Mouse (Mus musculus) liver, embryonic 12.5 days (tissue): ENCODE results near the gene Ankrd39. TPM values are rescaled to one million over a fixed set of nuclear protein-coding genes. Genes with fewer than 3 reads are reported as not detected.

Experiments
- ATAC-seq: fragments of 200-750 bp; cut with Nextera tagmentation; 2 replicates; pipeline ENCODE4 v1.8.0; 2017; ENCODE audit warnings: moderate number of reproducible peaks, mild to moderate bottlenecking, moderate library complexity
- H3K27ac ChIP-seq: fragments of 300-500 bp; sonication (generic); 2 replicates; pipeline ENCODE4 v1.5.1; 2016; ENCODE audit warnings: mild to moderate bottlenecking
- H3K27me3 ChIP-seq: fragments of 300-500 bp; sonication (generic); replicated peaks from 2 replicates; pipeline ENCODE4 v1.6.1; 2016; ENCODE audit warnings: mild to moderate bottlenecking, moderate library complexity
- H3K36me3 ChIP-seq: fragments of 300-500 bp; sonication (generic); 2 replicates; pipeline ENCODE4 v1.6.1; 2016; ENCODE audit warnings: mild to moderate bottlenecking, moderate library complexity
- H3K4me1 ChIP-seq: fragments of 300-500 bp; sonication (generic); 2 replicates; pipeline ENCODE4 v1.6.1; 2016
- H3K4me2 ChIP-seq: fragments of 300-500 bp; sonication (generic); 2 replicates; pipeline ENCODE4 v1.6.1; 2016; ENCODE audit warnings: mild to moderate bottlenecking, moderate library complexity
- H3K4me3 ChIP-seq: fragments of 300-500 bp; sonication (generic); 2 replicates; pipeline ENCODE4 v1.5.1; 2016; ENCODE audit warnings: mild to moderate bottlenecking, moderate library complexity
- H3K9ac ChIP-seq: fragments of 300-500 bp; sonication (generic); 2 replicates; pipeline ENCODE4 v1.6.1; 2016; ENCODE audit warnings: mild to moderate bottlenecking, moderate library complexity
- H3K9me3 ChIP-seq: fragments of 300-500 bp; sonication (generic); replicated peaks from 2 replicates; pipeline ENCODE4 v1.6.1; 2016; ENCODE audit warnings: mild to moderate bottlenecking, moderate library complexity
- WGBS: fragments of 180-500 bp; shearing (Covaris S2); methylation state at CpG from one replicate; pipeline ENCODE4 v1.1.7; 2016; ENCODE audit not compliant: insufficient replicate concordance; 5-methylcytosine and 5-hydroxymethylcytosine counted together
- polyA plus RNA-seq: library from polyadenylated mRNA; unstranded; fragments of >200 nt; fragmentation: Nextera tagmentation; extraction: Ambion mirVana; gene quantifications from 2 replicates; pipeline ENCODE4 v1.2.1, GENCODE M21; 2016

Ankrd39 gene
- polyA plus RNA-seq, 1 experiment from 2014 or later: 10.5 TPM

DNA sequence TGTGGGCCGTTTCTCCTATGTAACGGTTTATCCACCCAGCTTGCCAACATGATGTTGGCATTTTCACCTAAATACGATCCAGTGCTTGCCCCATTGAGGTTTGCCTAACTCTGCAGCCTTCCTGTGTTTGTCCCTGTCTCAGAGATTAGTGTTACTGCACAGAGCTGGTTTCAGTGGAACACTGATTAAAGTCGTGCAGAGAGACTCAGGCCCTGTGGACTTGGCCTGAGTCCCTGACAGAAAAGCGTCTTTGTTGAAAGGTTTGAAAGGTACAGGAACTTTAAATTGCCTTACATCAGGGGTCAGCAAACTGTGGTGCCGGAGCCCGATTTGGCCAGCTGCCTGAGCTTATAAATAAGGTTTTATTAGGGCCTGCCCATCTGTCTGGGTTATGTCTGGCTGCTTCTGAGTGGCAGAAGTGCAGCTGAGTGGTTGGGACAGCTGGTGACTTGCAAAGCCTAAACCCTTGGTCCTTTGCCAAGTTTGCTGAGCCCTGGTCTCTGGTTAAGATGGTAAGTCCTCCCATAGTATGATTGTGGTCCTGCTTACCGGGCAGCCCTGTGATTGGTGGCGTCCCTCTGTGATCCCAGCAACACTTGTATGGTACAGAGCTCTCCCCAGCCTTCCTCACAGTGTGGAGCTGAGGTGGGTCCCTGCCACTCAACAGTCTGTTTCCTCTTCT is 23.8 kb downstream of the Ankrd39 start:
- H3K36me3 ChIP-seq: peaks cover 85% of the 10 kb centered on the region
- H3K27me3 ChIP-seq: no peaks in the 10 kb centered on the region
- H3K27ac ChIP-seq: no peak overlapping the region
- no peak overlapping the region for H3K9ac ChIP-seq
- H3K4me2 ChIP-seq: no peak overlapping the region
- ATAC-seq: no peak
- no peak overlapping the region for H3K4me3 ChIP-seq
- 79% methylated on average over 9 of the region's 9 CpGs for WGBS
- no peaks in the 10 kb centered on the region for H3K4me1 ChIP-seq
- no peaks in the 10 kb centered on the region for H3K9me3 ChIP-seq

GRCm38 (mm10) chr1:36522210-36522609 is 25.0 kb downstream of the Ankrd39 start:
- no peaks in the 10 kb centered on the region for H3K27me3 ChIP-seq

GRCm38 (mm10) chr1:36519626-36520025 is 27.6 kb downstream of the Ankrd39 start:
- no peak overlapping the region for H3K9ac ChIP-seq
- no peak overlapping the region for H3K4me3 ChIP-seq
- no peak overlapping the region for H3K27ac ChIP-seq
- 73% methylated on average over 11 of the region's 11 CpGs for WGBS
- peaks cover 12% of the 10 kb centered on the region for H3K4me1 ChIP-seq
- no peaks in the 10 kb centered on the region for H3K27me3 ChIP-seq
- no peak overlapping the region for H3K4me2 ChIP-seq
- H3K36me3 ChIP-seq: peaks cover 87% of the 10 kb centered on the region
- no peak for ATAC-seq
- no peaks in the 10 kb centered on the region for H3K9me3 ChIP-seq

More at GRCm38 (mm10) chr1:36522210-36522609, 25.0 kb downstream of the Ankrd39 start:
- H3K9ac ChIP-seq: no peak overlapping the region
- H3K27ac ChIP-seq: no peak overlapping the region
- no peak overlapping the region for H3K4me3 ChIP-seq
- no peak overlapping the region for H3K4me2 ChIP-seq
- peaks cover 94% of the 10 kb centered on the region for H3K36me3 ChIP-seq
- no peak for ATAC-seq
- no peaks in the 10 kb centered on the region for H3K9me3 ChIP-seq
- H3K4me1 ChIP-seq: no peaks in the 10 kb centered on the region
- 86% methylated on average over 7 of the region's 7 CpGs for WGBS

GRCm38 (mm10) chr1:36518259-36518658 is 29.0 kb downstream of the Ankrd39 start:
- Histone ChIP-seq H3K36me3 (peaks cover 82% of the 10 kb centered on the region), H3K9ac (no peak overlapping the region), H3K4me2 (no peak overlapping the region), H3K27ac (no peak overlapping the region), H3K4me3 (no peak overlapping the region), H3K4me1 (peaks cover 25% of the 10 kb centered on the region), H3K9me3 (no peaks in the 10 kb centered on the region), H3K27me3 (no peaks in the 10 kb centered on the region)
- 83% methylated on average over 3 of the region's 3 CpGs for WGBS
- no peak for ATAC-seq

DNA sequence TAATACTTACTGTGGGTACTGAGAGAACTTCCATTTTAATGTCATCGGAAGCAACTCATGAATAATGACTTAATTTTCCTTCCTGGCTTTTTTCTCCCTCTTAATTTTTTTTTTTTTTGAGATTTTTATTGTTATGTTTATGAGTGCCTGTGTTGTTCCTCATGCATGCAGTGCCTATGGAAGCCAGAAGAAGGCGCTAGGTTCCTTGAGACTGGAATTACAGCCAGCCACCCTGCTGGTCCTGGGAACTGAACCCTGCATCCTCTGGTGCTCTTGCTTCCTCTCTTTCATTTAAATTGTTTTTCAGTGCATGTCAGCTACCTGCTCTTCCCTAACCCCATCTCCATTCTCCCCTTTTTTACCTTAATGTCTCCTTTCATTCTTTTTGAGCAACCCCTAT is 33.5 kb downstream of the Ankrd39 start:
- H3K4me3 ChIP-seq: peak overlapping the region; percentile 98
- ATAC-seq: no peak
- H3K9me3 ChIP-seq: no peaks in the 10 kb centered on the region
- H3K27ac ChIP-seq: no peak overlapping the region
- no peaks in the 10 kb centered on the region for H3K27me3 ChIP-seq
- H3K4me2 ChIP-seq: peak overlapping the region; percentile 98
- WGBS: 54% methylated on average over 2 of the region's 2 CpGs
- 0 out of 2 replicates have a peak overlapping the region, but pooled peaks have one; percentile 87 for H3K9ac ChIP-seq
- peaks cover 35% of the 10 kb centered on the region for H3K4me1 ChIP-seq
- H3K36me3 ChIP-seq: peaks cover 36% of the 10 kb centered on the region

GRCm38 (mm10) chr1:36513310-36513709 is 33.9 kb downstream of the Ankrd39 start:
- H3K4me3 ChIP-seq: peak overlapping the region; percentile 98
- WGBS: 21% methylated on average over 1 of the region's 1 CpGs
- peak overlapping the region; percentile 98 for H3K4me2 ChIP-seq
- H3K4me1 ChIP-seq: peaks cover 35% of the 10 kb centered on the region
- H3K9ac ChIP-seq: peak overlapping the region; percentile 87
- no peaks in the 10 kb centered on the region for H3K27me3 ChIP-seq
- no peak overlapping the region for H3K27ac ChIP-seq
- ATAC-seq: no peak
- H3K9me3 ChIP-seq: no peaks in the 10 kb centered on the region
- H3K36me3 ChIP-seq: peaks cover 32% of the 10 kb centered on the region

DNA sequence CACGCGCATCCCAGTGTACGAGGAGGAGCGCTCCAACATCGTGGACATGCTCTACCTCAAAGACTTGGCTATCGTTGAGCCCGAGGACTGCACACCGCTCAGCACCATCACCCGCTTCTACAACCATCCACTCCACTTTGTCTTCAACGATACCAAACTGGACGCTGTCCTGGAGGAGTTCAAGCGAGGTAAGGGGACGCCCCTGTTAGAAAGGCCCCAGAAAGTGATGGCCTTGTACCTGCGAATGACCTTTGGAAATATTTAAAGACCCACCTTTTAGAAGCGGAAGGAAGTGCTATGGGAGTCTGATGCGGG is 34.3 kb downstream of the Ankrd39 start:
- H3K4me2 ChIP-seq: peak overlapping the region; percentile 98
- H3K4me3 ChIP-seq: peak overlapping the region; percentile 98
- H3K9me3 ChIP-seq: no peaks in the 10 kb centered on the region
- H3K27me3 ChIP-seq: no peaks in the 10 kb centered on the region
- ATAC-seq: no peak
- peaks cover 28% of the 10 kb centered on the region for H3K36me3 ChIP-seq
- H3K27ac ChIP-seq: peak overlapping the region; percentile 95; the same call in 1 of the 2 replicates
- H3K4me1 ChIP-seq: peaks cover 35% of the 10 kb centered on the region
- H3K9ac ChIP-seq: peak overlapping the region; percentile 87
- 4% methylated on average over 16 of the region's 16 CpGs for WGBS

DNA sequence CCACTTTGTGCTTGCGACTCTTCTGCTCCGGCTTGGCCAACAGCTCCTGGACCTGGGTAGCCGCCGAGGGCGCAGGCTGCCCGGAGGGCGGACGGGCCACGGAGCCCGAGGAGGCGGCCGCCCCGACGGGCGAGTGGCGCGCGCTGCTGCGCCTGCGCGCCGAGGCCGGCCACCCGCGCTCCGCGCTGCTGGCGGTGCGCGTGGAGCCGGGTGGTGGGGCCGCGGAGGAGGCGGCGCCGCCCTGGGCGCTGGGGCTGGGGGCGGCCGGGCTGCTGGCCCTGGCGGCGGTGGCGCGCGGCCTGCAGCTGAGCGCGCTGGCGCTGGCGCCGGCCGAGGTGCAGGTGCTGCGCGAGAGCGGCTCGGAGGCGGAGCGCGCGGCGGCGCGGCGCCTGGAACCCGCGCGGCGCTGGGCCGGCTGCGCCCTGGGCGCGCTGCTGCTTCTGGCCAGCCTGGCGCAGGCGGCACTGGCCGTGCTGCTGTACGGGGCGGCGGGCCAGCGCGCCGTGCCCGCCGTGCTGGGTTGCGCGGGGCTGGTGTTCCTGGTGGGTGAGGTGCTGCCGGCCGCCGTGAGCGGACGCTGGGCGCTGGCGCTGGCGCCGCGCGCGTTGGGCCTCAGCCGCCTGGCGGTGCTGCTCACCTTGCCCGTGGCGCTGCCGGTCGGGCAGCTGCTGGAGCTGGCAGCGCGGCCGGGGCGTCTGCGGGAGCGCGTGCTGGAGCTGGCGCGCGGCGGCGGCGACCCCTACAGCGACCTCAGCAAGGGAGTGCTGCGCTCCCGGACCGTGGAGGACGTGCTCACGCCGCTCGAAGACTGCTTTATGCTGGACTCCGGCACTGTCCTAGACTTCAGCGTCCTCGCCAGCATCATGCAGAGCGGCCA is 34.9 kb downstream of the Ankrd39 start:
- peak; percentile 54 for ATAC-seq
- peaks cover 35% of the 10 kb centered on the region for H3K4me1 ChIP-seq
- H3K36me3 ChIP-seq: peaks cover 25% of the 10 kb centered on the region
- H3K9me3 ChIP-seq: no peaks in the 10 kb centered on the region
- peak overlapping the region; percentile 98 for H3K4me3 ChIP-seq
- peak overlapping the region; percentile 87 for H3K9ac ChIP-seq
- H3K27me3 ChIP-seq: no peaks in the 10 kb centered on the region
- under 1% methylated on average over 79 of the region's 126 CpGs for WGBS
- peak overlapping the region; percentile 98 for H3K4me2 ChIP-seq
- peak overlapping the region; percentile 95 for H3K27ac ChIP-seq

DNA sequence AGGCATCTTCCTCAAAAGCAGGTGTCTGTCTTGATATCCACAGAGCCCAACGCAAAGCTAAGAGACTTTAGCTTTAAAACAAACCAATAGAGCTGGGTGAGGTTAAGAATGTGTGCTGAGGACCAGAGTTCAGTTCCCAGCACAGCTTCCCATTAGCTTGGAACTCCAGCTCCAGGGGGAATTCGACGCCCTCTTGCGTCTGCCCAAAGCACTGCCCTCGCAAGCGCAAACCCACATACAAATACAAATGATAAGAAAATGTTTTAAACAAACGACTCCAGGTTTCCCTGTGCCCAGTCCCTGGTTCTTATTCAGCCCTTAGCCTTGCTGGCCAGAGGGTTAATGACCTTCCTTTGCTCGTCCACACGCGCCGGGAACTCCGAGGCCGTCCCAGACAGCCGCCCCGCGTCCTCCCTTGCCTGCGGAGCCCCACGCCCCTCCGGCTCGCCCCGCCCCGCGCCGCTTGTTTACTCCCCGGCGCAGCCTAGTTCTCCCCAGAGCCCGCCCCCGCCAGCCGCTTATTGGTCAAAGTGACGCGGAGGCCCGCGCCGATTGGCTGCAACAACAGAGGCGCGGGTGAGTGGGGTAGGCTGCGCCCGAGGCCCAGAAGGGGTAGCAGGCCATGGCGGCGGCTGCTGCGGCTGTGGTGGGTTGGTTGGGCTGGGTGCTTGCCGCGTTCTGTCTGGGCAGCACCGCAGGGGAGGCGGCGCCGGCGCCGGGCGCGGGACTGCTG is 35.8 kb downstream of the Ankrd39 start, which contains the start of gene Cnnm3:
TSS of gene Cnnm3 (plus strand) at position 579 of the 733 bp plus-strand sequence.
- Histone ChIP-seq H3K9ac (peak within 1 kb of the TSS; percentile 87), H3K9me3 (no peaks in the 10 kb centered on the region), H3K27ac (peak within 1 kb of the TSS; percentile 95), H3K4me3 (peak within 1 kb of the TSS; percentile 98), H3K36me3 (peaks cover 17% of the 10 kb centered on the region), H3K4me2 (peak within 1 kb of the TSS; percentile 98), H3K4me1 (peaks cover 35% of the 10 kb centered on the region), H3K27me3 (no peaks in the 10 kb centered on the region)
- peak; percentile 99 for ATAC-seq
- 1% methylated on average over 50 of the region's 51 CpGs for WGBS

DNA sequence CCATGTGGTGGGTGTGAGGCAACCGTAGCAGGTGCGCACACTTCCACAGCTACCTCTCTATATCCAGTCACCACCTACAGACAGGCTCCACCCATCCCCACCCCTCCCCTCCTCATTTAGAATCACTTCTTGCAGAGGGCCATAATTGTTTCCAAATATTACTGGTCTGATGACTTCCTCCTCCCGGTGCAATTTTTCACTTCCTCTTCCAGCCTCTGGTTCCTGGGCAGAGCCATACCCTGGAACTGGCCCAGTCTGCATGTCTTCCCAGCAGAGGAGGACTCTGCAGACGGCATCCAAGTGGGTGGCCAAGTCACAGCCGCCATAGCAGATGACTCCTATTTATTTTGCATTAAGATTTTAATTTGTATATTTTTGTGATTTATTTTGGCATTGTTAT is 39.0 kb downstream of the Ankrd39 start:
- H3K36me3 ChIP-seq: no peaks in the 10 kb centered on the region
- no peak overlapping the region for H3K9ac ChIP-seq
- 62% methylated on average over 5 of the region's 5 CpGs for WGBS
- no peak overlapping the region for H3K27ac ChIP-seq
- no peak overlapping the region for H3K4me3 ChIP-seq
- H3K4me2 ChIP-seq: no peak overlapping the region
- no peak for ATAC-seq
- peaks cover 9% of the 10 kb centered on the region for H3K4me1 ChIP-seq
- H3K27me3 ChIP-seq: no peaks in the 10 kb centered on the region
- no peaks in the 10 kb centered on the region for H3K9me3 ChIP-seq

DNA sequence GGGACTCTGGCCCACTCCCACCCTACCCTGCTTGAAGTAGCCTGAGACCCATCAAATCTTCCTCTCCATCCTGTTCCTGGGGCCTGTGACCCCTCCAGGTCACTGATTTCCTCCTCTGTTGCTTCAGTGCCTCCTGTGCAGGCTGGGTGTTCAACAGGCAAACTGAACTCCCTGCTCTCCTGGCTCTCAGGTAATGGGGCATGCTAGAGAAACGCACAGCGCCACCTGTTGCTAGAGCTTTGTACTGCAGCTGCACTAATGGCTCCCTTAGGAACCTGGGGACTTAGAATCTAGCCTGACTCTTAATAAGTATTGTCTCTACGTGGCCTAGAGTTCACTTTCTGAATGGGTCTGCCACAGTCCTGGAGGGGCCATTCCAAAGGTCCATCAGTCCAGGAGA is 46.0 kb downstream of the Ankrd39 start:
- no peak overlapping the region for H3K4me2 ChIP-seq
- no peaks in the 10 kb centered on the region for H3K4me1 ChIP-seq
- no peak overlapping the region for H3K9ac ChIP-seq
- H3K9me3 ChIP-seq: no peaks in the 10 kb centered on the region
- WGBS: 3% methylated on average over 3 of the region's 3 CpGs
- H3K27ac ChIP-seq: no peak overlapping the region
- no peak for ATAC-seq
- peaks cover 8% of the 10 kb centered on the region; the same call in 1 of the 2 replicates for H3K36me3 ChIP-seq
- no peak overlapping the region for H3K4me3 ChIP-seq
- H3K27me3 ChIP-seq: no peaks in the 10 kb centered on the region
